Mouse (Mus musculus) left cerebral cortex, postnatal 36 days (tissue): ENCODE data around the gene Cdc7. TPM values are rescaled to one million over a fixed set of nuclear protein-coding genes. Genes with fewer than 3 reads are reported as not detected.
"Not testable (repeated sequence)": the region's sequence is repeated elsewhere in the genome, so short reads cannot be mapped to it uniquely, and the experiment has no call there.

Source experiments
- DNase-seq, 2 experiments: peaks; one replicate each; pipeline ENCODE4 v3.0.0; 2021 to 2022; ENCODE audit warnings: low spot score in 2 of 2, mixed read lengths in 1 of 2
- intact Hi-C: fragments of 180-260 bp; cut with DNase I; formaldehyde crosslinking; loops from one replicate; pipeline ENCODE4 v1.15.1; 2025
- total RNA-seq, 2 experiments: library from RNA; stranded (reverse); gene quantifications; 2 replicates each; pipeline ENCODE4 v1.2.3; 2021

Cdc7 gene
- total RNA-seq, result 10 to 100 TPM in 1 of 2 experiments, 1 to 10 TPM in 1; 9.7 to 15.1 TPM

DNA sequence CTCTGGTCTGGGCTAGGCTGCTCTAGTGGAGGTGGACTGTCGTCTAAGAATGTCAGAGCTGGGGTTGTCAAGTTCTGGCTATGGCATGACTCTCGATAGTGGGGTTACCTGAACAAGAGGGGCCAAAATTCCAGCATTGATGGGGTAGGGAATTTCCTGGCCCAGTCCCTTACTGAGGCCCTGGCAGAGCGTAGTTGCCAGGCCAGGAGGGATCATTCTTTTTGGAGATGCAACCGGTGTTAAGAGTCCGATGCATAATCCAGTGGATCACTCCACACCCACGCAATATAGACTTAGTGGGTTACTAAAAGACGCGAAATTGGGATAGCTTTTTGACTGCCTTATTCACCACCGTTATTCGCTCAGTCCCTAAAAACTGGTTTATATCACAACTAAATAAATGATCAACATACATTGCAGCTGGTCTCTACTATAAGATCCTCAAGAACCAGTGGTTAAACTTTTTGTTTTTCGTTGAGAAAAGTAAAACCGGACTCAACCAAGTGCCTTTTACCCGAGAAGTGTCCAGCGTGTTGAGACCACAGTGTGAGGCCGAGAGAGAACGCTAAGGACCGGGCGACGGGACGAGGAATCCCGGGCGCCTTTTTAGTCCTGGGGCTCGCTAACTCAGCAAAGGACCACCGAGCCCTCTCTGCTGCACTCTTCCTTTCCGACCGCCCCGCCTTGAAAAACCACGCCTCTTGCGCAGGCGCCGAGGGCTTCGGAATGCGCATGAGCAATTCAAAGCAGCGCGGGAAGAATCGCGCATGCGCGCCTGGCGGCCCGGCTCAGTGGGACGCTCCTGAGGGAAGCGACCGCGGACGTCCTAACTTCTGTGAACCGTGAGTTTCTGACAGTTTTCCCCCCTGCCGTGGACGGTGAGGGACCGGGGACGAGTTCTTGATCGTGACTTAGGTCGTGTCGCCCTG is at the start of gene Cdc7:
Gene Cdc7 (plus strand): TSS at position 739 of the 929 bp plus-strand sequence.
- peak; percentile 91 to 92 for DNase-seq
- intact Hi-C loops, result no loop called here

DNA sequence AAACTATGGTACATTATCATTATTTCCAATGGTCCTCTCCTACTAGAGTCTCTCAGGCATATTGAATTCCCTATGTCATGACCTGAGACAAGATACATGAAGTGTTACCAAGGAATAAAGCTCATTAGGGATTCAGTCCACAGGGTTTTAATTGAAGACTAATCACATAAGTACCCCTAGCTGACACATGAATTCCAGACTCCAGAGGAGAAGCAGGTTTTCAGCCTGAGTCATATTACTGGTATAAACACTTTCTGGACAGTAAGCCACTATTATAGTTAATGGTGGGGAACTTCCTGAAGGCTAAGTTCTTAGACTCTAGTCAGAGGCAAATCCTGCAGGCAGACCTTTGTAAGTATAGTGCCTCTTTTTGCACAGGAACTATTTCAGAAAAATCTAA is 44.8 kb upstream of the Cdc7 start:
- intact Hi-C loops, result no loop called here
- DNase-seq, result no peak

DNA sequence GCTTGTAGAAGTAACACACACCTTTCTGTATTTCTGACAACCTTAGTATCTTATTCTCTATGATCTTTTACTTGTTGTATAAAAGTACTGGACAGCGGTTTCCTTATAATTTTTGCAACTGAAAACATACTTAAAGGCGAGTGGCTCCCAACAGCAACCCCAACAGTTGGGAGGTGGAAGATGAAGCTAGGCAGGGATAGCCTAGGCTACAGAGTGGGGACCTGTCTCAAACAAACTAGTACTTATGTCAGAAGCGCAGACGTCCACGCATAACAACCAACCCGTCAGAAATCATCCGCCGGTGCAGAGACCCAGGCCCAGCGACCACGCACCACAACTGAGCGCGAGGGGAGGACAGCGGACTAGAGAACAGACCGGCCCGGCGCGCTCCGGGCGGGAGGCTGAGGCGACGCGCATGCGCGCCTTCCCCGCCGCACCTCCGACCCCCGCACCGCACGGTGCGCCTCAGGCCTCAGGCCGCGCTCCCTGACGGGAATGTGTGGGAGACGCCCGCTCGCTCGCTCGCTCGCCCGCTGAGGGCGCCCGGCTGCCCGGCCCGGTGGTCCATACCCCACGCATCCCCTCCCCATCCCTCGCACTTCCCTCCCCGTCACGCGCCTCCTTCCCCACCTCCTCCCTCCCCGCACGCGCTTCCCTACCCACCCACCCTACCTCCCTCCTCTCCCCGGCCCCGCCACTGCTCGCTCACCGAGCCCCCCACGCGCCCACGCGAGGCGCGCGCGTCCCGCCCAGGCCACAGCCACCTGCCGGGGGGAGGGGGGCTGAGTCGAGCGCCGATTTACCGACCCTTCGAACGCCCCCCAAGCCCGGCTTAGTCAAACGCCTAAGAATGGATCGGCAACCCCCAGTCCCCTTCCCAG is 38.4 kb upstream of the Cdc7 start, which contains the start of gene Hfm1:
Gene Hfm1 (minus strand): TSS at position 834 of the 881 bp plus-strand sequence.
- DNase-seq, result peak; percentile 76 to 83
- intact Hi-C loops, result no loop called here

DNA sequence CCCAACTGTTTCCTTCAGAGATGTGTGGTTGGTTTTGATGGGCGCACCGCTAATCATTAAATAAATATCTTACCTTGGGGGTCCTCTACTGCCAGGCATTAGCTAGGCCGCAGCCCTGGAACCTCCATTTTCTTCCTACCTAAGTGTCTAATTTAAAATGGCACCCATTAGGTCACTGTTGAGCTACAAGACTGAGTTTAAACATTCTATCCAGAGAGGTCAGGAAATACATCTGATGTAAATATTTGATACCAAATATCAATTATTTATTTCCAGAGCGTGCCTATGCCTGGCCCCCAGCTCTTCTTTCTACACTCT is 37.8 kb upstream of the Cdc7 start:
- intact Hi-C loops, result no loop called here
- peak in 1 of 2 experiments; percentile 4 for DNase-seq

DNA sequence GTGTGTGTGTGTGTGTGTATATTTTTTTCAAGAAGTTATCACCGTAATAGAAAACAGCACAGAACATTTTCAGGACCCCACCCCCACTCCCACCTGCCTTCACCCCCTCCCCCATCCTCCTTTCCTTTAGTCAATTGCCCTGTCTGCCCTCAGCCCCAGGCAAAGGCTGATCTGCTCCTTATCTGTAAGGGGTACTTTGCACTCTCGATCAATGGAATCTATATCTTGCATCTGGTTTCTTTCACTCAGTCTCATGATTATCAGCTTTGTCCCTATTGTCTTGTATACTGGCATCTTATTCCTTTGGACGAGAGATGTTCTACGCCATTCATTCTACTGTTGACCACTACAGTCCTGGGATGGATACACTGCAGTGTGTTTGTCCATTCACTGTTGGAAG is 36.1 kb upstream of the Cdc7 start:
- intact Hi-C loops, result no loop called here
- DNase-seq, result no peak

DNA sequence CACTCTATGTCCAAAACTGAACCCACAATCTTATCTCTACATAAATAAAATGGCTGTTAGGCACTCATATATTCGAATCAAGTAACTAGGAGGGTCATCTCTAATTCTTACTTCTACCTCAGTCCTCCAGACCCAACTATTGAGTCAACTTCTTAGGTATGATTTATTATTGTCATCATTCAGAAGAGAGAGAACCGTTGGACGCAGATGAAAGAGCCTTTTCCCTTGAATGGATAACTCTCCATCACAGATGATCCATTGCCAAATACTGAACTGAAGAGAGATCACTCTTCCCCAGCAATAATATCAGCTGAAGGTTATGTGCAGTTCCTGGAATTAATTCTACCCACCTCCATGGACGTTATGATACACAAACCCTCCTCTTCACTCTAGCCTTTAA is 17.8 kb upstream of the Cdc7 start:
- no peak for DNase-seq
- intact Hi-C loops, result no loop called here

DNA sequence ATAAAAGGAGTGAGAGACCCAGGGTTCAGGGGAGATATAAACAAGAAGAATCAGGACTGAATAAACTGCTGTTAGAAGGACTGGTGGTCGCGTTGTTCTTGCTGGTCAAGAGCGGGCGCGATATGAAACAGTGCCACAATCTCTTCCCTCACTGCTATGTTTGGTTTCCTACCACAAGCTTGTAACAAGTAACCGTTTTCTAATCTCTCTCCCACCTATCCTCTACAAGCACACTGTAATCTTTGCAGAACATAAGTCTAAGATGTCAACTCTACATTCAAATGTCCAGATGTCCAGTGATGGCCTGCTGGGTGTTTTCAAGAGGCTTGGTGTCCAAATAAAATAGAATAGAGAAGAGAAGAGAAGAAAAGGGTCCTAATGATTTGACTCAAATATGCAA is 15.4 kb upstream of the Cdc7 start:
- no peak for DNase-seq
- intact Hi-C loops, result no loop called here

DNA sequence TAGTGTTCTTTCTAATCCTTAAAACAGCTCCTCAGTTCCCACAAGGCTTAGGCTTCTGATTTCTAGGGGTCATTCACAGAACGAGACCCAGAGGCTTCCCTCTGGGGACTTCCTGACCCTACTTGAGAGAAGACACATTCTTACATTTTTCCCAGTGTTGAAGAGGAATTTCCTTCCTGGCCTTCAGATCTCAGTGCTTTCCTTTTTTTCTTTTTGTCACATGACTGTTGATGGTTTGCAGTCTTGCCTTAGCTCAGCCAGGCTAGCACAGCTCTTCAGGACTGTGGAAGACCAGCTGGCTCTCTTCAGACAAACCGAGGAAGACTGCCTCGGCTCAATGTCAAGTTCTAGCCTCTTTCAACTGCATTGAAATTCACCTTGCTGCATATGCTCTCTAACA is 7.7 kb upstream of the Cdc7 start:
- intact Hi-C loops, result no loop called here
- DNase-seq, result no peak

DNA sequence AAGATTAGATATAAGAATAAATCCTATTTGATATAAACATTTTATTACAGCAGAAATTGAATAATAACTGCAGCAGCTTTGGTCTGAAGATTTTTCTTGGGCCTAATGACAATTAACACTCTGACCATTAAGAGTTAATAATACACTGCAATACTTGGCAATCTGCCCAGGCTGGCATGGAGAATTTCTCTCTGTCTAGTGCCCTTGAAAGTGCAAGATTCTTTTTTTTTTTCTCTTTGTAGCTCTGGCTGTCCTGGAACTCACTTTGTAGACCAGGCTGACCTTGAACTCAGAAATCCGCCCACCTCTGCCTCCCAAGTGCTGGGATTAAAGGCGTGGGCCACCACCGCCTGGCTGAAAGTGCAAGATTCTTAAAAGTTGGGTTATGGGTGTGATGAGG is 5.1 kb upstream of the Cdc7 start:
- intact Hi-C loops, result no loop called here
- no peak for DNase-seq

DNA sequence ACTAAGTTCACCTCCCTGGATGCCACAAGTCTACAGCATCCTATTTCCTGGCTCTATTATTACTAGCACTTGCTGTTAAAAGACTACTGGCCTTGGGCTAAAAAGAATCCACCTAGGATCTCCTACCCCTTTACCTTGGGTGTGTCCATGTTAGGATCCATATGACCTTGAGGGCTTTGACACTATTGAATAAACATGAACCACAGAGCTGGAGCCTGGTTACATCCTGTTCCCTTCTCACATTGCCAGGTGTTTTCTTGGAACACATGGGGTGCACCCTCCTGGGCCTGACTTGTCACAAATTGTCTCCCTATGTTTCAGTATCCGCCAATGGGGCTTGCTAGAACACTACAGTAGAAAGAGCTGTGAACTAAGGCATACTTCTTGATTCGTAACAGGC is 3.7 kb upstream of the Cdc7 start:
- no peak for DNase-seq
- intact Hi-C loops, result no loop called here

DNA sequence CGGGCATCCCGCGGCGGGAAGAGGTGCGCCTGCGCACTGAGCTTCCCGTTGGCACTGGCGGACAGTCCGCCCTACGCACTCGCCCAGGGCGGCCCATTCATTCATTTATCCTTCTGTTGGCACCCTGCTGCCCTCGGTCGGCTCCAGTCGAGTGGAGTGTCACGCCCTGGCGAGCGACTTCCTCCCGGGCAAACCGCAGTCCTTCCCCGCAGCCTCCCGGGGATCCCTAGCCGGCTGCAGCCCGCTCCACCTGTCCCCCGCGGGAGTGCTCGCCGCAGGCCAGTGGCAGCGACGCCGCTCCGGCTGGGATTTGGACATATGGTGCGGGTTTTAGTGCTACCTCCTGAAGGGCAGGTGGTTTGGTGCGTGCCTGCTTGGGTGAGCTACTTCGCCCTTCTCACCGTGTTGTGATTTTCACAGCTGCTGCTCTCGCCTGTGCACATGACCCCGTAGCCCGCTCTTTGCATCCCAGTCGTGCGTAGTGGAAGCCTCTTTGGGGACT is 442 bp downstream of the Cdc7 start:
- intact Hi-C loops, result no loop called here
- no peak for DNase-seq

DNA sequence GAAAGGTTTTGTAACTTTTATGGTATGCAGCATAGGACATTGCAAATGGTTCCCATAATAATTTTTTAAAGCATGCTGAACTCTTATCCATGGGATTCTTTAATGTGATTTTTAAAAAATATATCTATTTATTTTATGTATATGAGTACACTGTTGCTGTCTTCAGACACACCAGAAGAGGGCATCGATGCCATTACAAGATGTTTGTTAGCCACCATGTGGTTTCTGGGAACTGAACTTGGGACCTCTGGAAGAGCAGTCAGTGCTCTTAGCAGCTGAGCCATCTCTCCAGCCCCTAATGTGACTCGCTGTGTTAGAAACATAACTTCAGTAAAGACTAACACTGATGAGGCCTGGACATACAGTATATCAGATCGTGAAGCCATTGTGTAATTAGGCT is 2.3 kb downstream of the Cdc7 start:
- intact Hi-C loops, result no loop called here

DNA sequence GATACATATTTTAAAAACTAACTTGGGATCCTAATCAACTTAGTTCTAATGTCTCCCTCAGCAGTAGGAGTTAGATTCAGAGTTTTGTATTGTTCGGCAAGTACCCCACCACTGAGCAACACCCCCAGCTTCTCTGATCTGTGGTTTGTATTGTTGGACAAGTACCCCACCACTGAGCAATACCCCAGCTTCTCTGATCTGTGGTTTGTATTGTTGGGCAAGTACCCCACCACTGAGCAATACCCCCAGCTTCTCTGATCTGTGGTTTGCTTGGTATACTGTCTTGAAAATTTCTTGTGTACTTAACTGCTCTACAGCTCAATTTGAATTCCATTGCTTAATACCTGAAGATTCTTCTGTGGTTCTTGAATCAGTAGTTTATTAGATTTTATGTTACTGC is 3.5 kb downstream of the Cdc7 start:
- DNase-seq, result no peak
- intact Hi-C loops, result no loop called here

More for the DNA sequence above, 2.3 kb downstream of the Cdc7 start:
- no peak for DNase-seq

DNA sequence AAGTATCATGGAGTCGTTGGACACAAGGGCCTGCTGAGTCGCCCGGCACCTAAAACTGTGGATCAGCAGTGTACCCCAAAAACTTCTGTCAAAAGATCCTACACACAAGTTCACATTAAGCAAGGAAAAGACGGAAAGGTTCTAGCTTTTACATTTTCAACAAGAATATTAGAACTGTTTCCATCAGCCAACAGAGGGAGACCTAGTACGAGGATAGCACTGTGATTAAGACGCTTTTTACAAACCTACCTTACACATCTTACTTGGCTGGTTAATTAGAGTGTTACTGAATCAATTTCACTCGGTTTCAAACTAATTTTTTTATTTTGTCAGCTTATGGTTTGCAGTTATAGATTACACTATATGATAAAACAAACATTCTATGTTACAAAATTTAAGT is 9.8 kb downstream of the Cdc7 start:
- intact Hi-C loops, result no loop called here
- no peak for DNase-seq

DNA sequence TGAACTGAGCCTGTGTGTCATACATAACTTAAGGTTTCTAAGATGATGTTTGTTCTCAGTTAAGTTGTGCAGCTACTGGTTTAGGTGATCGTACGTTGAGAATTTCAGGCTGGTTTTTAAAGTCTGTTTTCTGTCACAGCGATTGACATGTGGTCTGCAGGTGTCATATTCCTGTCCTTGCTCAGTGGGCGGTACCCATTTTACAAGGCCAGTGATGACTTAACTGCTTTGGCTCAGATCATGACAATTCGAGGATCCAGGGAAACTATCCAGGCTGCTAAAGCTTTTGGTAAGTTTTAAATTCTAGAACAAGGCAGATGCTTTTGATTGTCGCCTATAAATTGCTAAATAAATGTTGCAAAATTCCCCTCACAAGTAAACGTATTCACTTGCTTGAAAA is 15.0 kb downstream of the Cdc7 start:
- intact Hi-C loops, result no loop called here
- no peak for DNase-seq

DNA sequence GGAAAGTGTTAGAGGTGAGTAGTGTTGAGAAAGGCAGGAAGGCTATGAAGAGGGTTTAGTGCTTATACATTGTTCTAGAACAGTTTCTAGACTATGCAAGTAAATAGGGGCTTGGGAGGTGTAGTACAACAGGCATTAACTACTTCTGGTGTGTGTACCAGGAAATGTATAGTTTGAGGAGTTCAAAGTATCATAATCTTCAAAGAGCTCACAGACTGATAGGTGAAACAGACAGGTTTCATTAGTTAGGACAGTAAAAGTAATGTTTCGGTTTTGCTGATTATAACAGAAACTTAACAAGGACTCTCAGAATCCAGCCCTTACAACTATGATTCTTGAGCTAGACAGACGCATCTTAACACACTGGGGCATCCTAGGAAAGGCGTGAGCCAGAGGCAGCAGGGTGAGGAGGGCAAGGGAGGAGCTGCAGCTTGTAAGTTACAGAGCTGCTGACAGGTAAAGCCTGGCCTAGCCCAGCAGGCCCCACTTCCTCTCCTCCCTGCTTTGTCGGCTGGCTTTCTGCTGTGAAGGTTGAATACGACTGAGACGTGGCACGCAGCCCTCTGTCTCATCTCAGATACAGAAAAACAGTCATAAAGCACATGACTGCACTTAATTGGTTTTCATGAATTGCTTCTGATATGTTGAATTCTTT is 18.3 kb downstream of the Cdc7 start:
- intact Hi-C loops, result no loop called here
- no peak for DNase-seq

DNA sequence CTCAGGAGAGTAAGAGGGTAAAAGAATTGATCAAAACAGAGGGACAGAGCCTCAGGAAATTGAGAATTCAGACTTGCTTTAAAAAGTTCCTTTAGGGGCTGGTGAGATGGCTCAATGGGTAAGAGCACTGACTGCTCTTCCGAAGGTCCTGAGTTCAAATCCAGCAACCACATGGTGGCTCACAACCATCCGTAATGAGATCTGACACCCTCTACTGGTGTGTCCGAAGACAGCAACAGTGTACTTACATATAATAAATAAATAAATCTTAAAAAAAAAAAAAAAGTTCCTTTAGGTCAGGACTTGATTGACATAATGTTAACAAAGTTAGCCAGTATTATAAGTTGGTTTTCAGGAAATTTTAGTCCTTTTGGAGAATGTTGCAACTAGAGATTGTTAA is 20.8 kb downstream of the Cdc7 start:
- DNase-seq, intact Hi-C loops: not testable (repeated sequence)

DNA sequence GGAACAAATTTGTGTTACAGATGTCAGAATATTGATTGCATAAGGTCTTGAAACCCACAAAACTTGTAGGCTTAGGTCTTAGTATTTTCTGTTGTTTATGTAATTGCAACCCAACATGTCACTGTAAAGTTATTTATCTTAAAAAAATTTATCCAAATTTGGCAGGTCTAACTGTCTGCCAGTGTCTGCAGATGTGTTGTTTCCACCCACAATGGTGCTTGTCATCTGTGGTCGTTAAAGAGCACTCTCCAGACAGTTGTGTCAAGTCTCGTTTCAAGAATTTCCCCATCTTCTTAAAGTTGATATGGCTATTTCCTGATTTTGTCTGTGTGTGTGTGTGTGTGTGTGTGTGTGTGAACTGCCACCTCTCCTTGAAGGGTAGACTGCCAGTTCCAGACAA is 21.5 kb downstream of the Cdc7 start:
- DNase-seq, result no peak
- intact Hi-C loops, result no loop called here

DNA sequence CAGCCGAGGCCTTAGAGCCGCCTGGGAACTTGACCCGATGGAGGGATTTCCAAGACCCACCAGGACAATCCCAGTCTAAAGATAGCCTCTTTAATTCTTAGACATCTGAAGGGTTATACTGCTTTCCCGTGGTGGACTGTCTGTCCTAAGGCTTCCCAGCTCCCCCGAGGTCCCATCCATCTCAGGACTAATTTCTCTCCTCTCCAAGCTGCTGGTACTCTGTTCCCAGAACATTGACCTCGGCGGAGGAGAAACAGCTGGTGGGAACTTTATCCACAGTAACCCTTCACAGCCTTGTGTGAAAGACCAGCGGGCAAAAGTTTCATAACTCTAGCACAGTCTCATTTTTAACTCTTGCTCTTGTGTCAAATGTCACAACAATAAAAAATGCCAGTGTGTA is 25.1 kb downstream of the Cdc7 start:
- no peak for DNase-seq
- intact Hi-C loops, result no loop called here

DNA sequence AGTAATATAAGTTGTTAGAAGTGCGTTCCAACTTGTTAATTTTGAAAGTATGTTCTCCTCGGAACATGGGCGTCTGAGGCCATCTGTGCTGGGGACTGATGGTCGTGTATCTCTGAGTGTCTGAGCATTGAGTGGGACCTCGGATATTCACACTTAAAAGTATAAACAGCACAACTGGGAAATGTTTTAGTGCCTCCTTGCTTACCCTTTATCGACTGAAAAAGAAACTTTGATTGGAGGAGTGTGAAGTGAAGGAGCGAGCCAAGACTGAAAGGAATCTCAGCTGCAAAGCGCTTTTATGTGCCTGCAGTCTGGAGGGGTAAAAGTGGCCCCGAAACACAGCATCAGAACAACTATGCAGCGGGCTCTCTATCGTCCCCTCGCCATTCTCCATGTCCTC is 25.7 kb downstream of the Cdc7 start:
- DNase-seq, result no peak
- intact Hi-C loops, result loop anchor here (2.0 kb wide), 1 partner anchor 331 kb away; no protein-coding TSS in a partner anchor
